Mouse (Mus musculus) forebrain, embryonic 12.5 days (tissue): Measurements from ENCODE around the gene Cox4i2. TPM values are rescaled to one million over a fixed set of nuclear protein-coding genes. Genes with fewer than 3 reads are reported as not detected.

Experiments
- ATAC-seq: fragments of 200-750 bp; cut with Nextera tagmentation; 2 replicates; pipeline ENCODE4 v1.8.0; 2017; ENCODE audit warnings: moderate TSS enrichment; ENCODE audit not compliant: low FRiP score
- H3K27ac ChIP-seq: fragments of 300-500 bp; sonication (generic); 2 replicates; pipeline ENCODE4 v1.5.1; 2016; ENCODE audit warnings: mild to moderate bottlenecking
- H3K27me3 ChIP-seq: fragments of 300-500 bp; sonication (generic); 2 replicates; pipeline ENCODE4 v1.6.1; 2016; ENCODE audit warnings: mild to moderate bottlenecking
- H3K36me3 ChIP-seq: fragments of 300-500 bp; sonication (generic); replicated peaks from 2 replicates; pipeline ENCODE4 v1.6.1; 2016; ENCODE audit warnings: mild to moderate bottlenecking
- H3K4me1 ChIP-seq: fragments of 300-500 bp; sonication (generic); 2 replicates; pipeline ENCODE4 v1.6.1; 2016
- H3K4me2 ChIP-seq: fragments of 300-500 bp; sonication (generic); 2 replicates; pipeline ENCODE4 v1.6.1; 2016; ENCODE audit warnings: mild to moderate bottlenecking, moderate library complexity
- H3K4me3 ChIP-seq: fragments of 300-500 bp; sonication (generic); replicated peaks from 2 replicates; pipeline ENCODE4 v1.5.1; 2016; ENCODE audit warnings: mild to moderate bottlenecking
- H3K9ac ChIP-seq: fragments of 300-500 bp; sonication (generic); 2 replicates; pipeline ENCODE4 v1.6.1; 2016; ENCODE audit warnings: mild to moderate bottlenecking
- H3K9me3 ChIP-seq: fragments of 300-500 bp; sonication (generic); 2 replicates; pipeline ENCODE4 v1.6.1; 2016
- WGBS: fragments of 180-500 bp; shearing (Covaris S2); methylation state at CpG from one replicate; pipeline ENCODE4 v1.1.7; 2016; 5-methylcytosine and 5-hydroxymethylcytosine counted together
- polyA plus RNA-seq: library from polyadenylated mRNA; unstranded; fragments of >200 nt; fragmentation: Nextera tagmentation; extraction: Ambion mirVana; gene quantifications from 2 replicates; pipeline ENCODE4 v1.2.1, GENCODE M21; 2016

Gene Cox4i2
- polyA plus RNA-seq, 1 experiment from 2014 or later: 3.1 TPM

DNA sequence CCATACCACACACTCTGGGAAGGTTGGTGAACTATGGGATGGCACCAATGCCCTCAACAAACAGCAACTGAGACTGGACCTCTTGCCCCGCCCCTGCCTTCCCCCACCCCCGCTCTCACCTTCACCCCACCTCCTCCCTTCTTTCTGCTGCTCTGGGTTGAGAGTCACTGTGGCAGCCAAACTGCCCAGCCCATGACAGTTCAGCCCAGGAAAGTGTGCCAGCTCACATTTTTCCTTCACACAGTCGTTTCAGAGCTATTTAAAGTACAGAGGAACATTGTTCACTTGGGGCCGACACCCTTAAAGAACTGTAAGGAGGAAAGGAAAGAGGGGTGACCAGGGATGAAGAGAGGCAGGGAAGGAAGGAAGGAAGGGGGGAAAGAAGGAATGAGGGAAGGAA lies 4.4 kb downstream of the Cox4i2 start:
- ATAC-seq: no peak
- H3K4me3 ChIP-seq: no peak overlapping the region
- no peak overlapping the region for H3K4me2 ChIP-seq
- H3K4me1 ChIP-seq: peaks cover 17% of the 10 kb centered on the region
- H3K9ac ChIP-seq: no peak overlapping the region
- WGBS: 68% methylated on average over 4 of the region's 4 CpGs
- no peak overlapping the region for H3K27ac ChIP-seq
- H3K27me3 ChIP-seq: peaks cover 26% of the 10 kb centered on the region
- no peaks in the 10 kb centered on the region for H3K36me3 ChIP-seq
- no peaks in the 10 kb centered on the region for H3K9me3 ChIP-seq

GRCm38 (mm10) chr2:152763310-152763709 lies 9.3 kb downstream of the Cox4i2 start:
- Histone ChIP-seq H3K9me3 (no peaks in the 10 kb centered on the region), H3K4me1 (peaks cover 23% of the 10 kb centered on the region), H3K9ac (no peak overlapping the region), H3K4me3 (no peak overlapping the region), H3K27ac (no peak overlapping the region), H3K27me3 (no peaks in the 10 kb centered on the region; the same call in 1 of the 2 replicates), H3K36me3 (no peaks in the 10 kb centered on the region), H3K4me2 (no peak overlapping the region)
- ATAC-seq: no peak
- WGBS: 86% methylated on average over 6 of the region's 6 CpGs

- no peaks in the 10 kb centered on the region for H3K36me3 ChIP-seq
- 3% methylated on average over 14 of the region's 14 CpGs for WGBS
- 0 out of 2 replicates have a peak overlapping the region, but pooled peaks have one; percentile 13 for H3K4me3 ChIP-seq
- H3K27me3 ChIP-seq: no peaks in the 10 kb centered on the region
- ATAC-seq: peak; percentile 47
- H3K4me2 ChIP-seq: peak overlapping the region; percentile 46
- peaks cover 23% of the 10 kb centered on the region for H3K4me1 ChIP-seq
- no peaks in the 10 kb centered on the region for H3K9me3 ChIP-seq
- H3K9ac ChIP-seq: no peak overlapping the region
- peak overlapping the region; percentile 46; the same call in 1 of the 2 replicates for H3K27ac ChIP-seq
Measured at GRCm38 (mm10) chr2:152764172-152765044, 10.4 kb downstream of the Cox4i2 start.

DNA sequence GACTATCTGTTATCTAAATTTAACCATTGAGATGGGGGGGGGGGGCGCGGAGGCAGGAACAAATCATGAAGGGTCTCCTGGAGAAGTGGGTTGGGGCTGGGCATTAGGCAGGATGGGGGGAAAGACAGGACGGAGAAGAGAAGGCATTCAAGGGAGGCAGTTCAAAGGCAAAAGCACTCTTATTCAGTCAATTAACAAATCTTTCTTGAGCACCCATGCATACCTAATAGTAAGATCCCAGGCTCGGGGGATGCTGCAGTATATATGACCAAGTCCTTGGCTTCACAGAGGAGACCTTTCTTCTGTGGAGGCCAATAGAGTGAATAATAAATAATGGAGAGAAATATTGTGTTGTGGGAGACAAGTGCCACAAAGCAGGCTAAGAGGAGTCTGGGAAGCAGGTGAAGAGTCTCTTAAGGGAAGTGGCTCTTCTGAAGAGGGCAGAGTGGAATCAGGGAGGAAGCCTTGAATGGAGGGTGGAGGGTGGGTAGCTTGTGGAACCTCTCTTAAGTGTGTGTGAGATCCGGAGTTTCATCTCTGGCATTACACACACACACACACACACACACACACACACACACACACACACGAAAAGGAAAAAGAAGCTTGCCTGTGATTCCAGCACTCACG lies 11.2 kb downstream of the Cox4i2 start:
- no peak overlapping the region for H3K9ac ChIP-seq
- H3K4me3 ChIP-seq: 0 out of 2 replicates have a peak overlapping the region, but pooled peaks have one; percentile 13
- ATAC-seq: peak; percentile 55; the same call in 1 of the 2 replicates
- peak overlapping the region; percentile 16; the same call in 1 of the 2 replicates for H3K27ac ChIP-seq
- H3K9me3 ChIP-seq: no peaks in the 10 kb centered on the region
- H3K27me3 ChIP-seq: no peaks in the 10 kb centered on the region
- 12% methylated on average over 6 of the region's 7 CpGs for WGBS
- peaks cover 23% of the 10 kb centered on the region for H3K4me1 ChIP-seq
- H3K4me2 ChIP-seq: peak overlapping the region; percentile 46
- no peaks in the 10 kb centered on the region for H3K36me3 ChIP-seq

GRCm38 (mm10) chr2:152766387-152767123 lies 12.6 kb downstream of the Cox4i2 start:
- peak overlapping the region; percentile 27; the same call in 1 of the 2 replicates for H3K4me2 ChIP-seq

GRCm38 (mm10) chr2:152767618-152768271 lies 13.8 kb downstream of the Cox4i2 start:
- 0 out of 2 replicates have a peak, but pooled peaks have one; percentile 31 for ATAC-seq
- no peaks in the 10 kb centered on the region for H3K9me3 ChIP-seq
- no peak overlapping the region for H3K9ac ChIP-seq

More at GRCm38 (mm10) chr2:152766387-152767123, 12.6 kb downstream of the Cox4i2 start:
- H3K27ac ChIP-seq: no peak overlapping the region
- WGBS: 22% methylated on average over 25 of the region's 25 CpGs
- no peaks in the 10 kb centered on the region for H3K36me3 ChIP-seq
- H3K4me3 ChIP-seq: no peak overlapping the region
- no peaks in the 10 kb centered on the region for H3K27me3 ChIP-seq
- no peaks in the 10 kb centered on the region for H3K9me3 ChIP-seq
- peak; percentile 52 for ATAC-seq
- H3K9ac ChIP-seq: no peak overlapping the region
- peaks cover 23% of the 10 kb centered on the region for H3K4me1 ChIP-seq

GRCm38 (mm10) chr2:152769677-152770076 lies 15.7 kb downstream of the Cox4i2 start:
- H3K4me2 ChIP-seq: no peak overlapping the region
- no peaks in the 10 kb centered on the region for H3K9me3 ChIP-seq
- peak overlapping the region; percentile 5; the same call in 1 of the 2 replicates for H3K27ac ChIP-seq
- ATAC-seq: no peak
- no peaks in the 10 kb centered on the region for H3K36me3 ChIP-seq
- H3K4me1 ChIP-seq: peaks cover 12% of the 10 kb centered on the region
- no peak overlapping the region for H3K4me3 ChIP-seq
- no peak overlapping the region for H3K9ac ChIP-seq
- WGBS: 88% methylated on average over 7 of the region's 7 CpGs
- H3K27me3 ChIP-seq: no peaks in the 10 kb centered on the region

More at GRCm38 (mm10) chr2:152767618-152768271, 13.8 kb downstream of the Cox4i2 start:
- Histone ChIP-seq H3K27ac (no peak overlapping the region), H3K4me1 (peaks cover 23% of the 10 kb centered on the region), H3K36me3 (no peaks in the 10 kb centered on the region), H3K4me3 (no peak overlapping the region), H3K4me2 (no peak overlapping the region), H3K27me3 (no peaks in the 10 kb centered on the region)
- WGBS: 58% methylated on average over 12 of the region's 12 CpGs

GRCm38 (mm10) chr2:152771571-152771970 lies 17.6 kb downstream of the Cox4i2 start:
- no peak for ATAC-seq
- H3K4me1 ChIP-seq: no peaks in the 10 kb centered on the region
- no peak overlapping the region for H3K9ac ChIP-seq
- H3K27me3 ChIP-seq: no peaks in the 10 kb centered on the region
- 90% methylated on average over 9 of the region's 9 CpGs for WGBS
- H3K36me3 ChIP-seq: no peaks in the 10 kb centered on the region
- H3K9me3 ChIP-seq: no peaks in the 10 kb centered on the region
- H3K4me2 ChIP-seq: no peak overlapping the region
- H3K27ac ChIP-seq: no peak overlapping the region
- H3K4me3 ChIP-seq: no peak overlapping the region

DNA sequence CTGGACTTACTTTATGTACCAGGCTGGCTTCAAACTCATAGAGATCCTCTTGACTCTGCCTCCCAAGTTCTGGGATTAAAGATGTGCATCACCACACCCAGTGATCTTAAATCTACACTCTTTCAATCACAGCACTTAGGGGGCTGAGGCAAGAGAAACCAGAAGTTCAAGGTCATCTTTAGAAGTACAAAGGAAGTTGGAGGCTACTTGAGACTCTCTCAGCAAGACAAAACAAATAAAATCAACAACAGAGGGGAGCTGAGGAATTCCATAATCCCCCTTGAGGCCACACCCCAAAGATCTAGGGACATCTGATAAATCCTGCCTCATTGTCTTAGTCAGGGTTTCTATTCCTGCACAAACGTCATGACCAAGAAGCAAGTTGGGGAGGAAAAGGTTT lies 18.3 kb downstream of the Cox4i2 start:
- H3K4me1 ChIP-seq: no peaks in the 10 kb centered on the region
- no peaks in the 10 kb centered on the region for H3K9me3 ChIP-seq
- H3K27me3 ChIP-seq: no peaks in the 10 kb centered on the region
- H3K9ac ChIP-seq: no peak overlapping the region
- 28% methylated on average over 1 of the region's 1 CpGs for WGBS
- H3K4me2 ChIP-seq: no peak overlapping the region
- H3K27ac ChIP-seq: no peak overlapping the region
- ATAC-seq: no peak
- H3K36me3 ChIP-seq: no peaks in the 10 kb centered on the region
- no peak overlapping the region for H3K4me3 ChIP-seq

GRCm38 (mm10) chr2:152775357-152775756 lies 21.4 kb downstream of the Cox4i2 start:
- no peak for ATAC-seq
- Histone ChIP-seq H3K4me1 (no peaks in the 10 kb centered on the region), H3K27me3 (no peaks in the 10 kb centered on the region), H3K4me2 (no peak overlapping the region), H3K9ac (no peak overlapping the region), H3K4me3 (no peak overlapping the region), H3K36me3 (peaks cover 12% of the 10 kb centered on the region), H3K9me3 (no peaks in the 10 kb centered on the region), H3K27ac (no peak overlapping the region)
- WGBS: 81% methylated on average over 4 of the region's 4 CpGs

DNA sequence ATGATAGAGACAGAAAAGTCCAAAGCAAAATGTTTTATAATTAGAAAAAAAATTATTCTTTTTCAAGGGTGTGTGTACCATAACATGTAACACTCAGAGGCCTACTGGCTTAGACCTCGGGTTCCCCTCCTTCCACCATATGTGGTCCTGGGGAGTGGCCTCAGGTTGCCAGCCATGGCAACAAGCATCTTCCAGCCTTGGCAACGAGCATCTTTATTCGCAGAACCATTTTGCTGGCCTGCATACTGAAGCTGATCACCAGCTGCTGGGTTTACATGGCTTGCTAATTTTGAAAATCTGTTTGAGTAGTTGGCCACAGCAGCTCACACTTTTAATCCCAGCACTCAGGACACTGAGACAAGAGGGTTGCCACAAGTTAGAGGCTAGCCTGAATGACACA lies 22.0 kb downstream of the Cox4i2 start:
- WGBS: 86% methylated on average over 3 of the region's 3 CpGs
- peaks cover 18% of the 10 kb centered on the region for H3K36me3 ChIP-seq
- no peak overlapping the region for H3K9ac ChIP-seq
- no peak for ATAC-seq
- no peak overlapping the region for H3K27ac ChIP-seq
- no peaks in the 10 kb centered on the region for H3K9me3 ChIP-seq
- H3K27me3 ChIP-seq: no peaks in the 10 kb centered on the region
- no peak overlapping the region for H3K4me3 ChIP-seq
- H3K4me1 ChIP-seq: no peaks in the 10 kb centered on the region
- no peak overlapping the region for H3K4me2 ChIP-seq
